Mouse (Mus musculus) A20 (cell line): ENCODE measurements at regions not wholly inside any gene's neighbourhood (a gene's known extent, or its start where the extent isn't known, plus 50 kb on each side); places are given as distances from the start of the nearest gene placed in this dataset.
A peak's percentile ranks its signal among the peaks of the same experiment; 100 is the strongest.

Experiments used
- DNase-seq: peaks from one replicate; pipeline ENCODE4 v3.0.0-alpha.2; 2011; ENCODE audit warnings: low read depth, low spot score

GRCm38 (mm10) chr3:71959441-71959840, 1008.2 kb downstream of the Sis start:
- no peak for DNase-seq

- no peak for DNase-seq
Measured at GRCm38 (mm10) chr3:71919865-71920264, 1047.8 kb downstream of the Sis start.

- DNase-seq = no peak
Measured at GRCm38 (mm10) chr3:71913783-71914182, 1053.9 kb downstream of the Sis start.

- DNase-seq = peak; percentile 2
Measured at GRCm38 (mm10) chr3:71909242-71909641, 1058.4 kb downstream of the Sis start.

- DNase-seq = no peak
Measured at GRCm38 (mm10) chr3:71864670-71865069, 1103.0 kb downstream of the Sis start.

GRCm38 (mm10) chr3:71836111-71836510, 1131.6 kb downstream of the Sis start:
- DNase-seq = no peak
